Mouse (Mus musculus): ENCODE results near the gene Rbpj.

The Rbpj gene

DNA sequence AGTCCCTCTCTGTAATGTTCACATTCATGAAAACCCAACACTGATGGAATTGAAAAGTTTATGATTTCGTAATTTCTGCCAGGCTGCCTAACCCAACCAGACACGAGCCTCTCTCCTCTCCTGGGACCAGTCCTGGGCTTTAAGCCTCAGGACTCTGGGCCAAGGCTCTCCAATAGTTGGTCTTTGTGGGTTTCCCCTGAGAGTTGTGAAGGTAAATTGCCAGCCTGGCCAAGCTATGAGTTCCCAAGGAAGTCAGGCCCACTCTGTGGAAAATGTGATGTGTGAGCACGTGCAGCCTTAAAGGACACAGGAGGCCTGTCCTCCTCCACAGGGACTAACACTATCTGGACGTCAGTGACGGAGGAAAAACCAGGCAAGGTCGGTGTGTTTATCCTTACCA is 85.4 kb downstream of the Rbpj start:
- no peak for DNase-seq (ENCODE audit: low read depth)

DNA sequence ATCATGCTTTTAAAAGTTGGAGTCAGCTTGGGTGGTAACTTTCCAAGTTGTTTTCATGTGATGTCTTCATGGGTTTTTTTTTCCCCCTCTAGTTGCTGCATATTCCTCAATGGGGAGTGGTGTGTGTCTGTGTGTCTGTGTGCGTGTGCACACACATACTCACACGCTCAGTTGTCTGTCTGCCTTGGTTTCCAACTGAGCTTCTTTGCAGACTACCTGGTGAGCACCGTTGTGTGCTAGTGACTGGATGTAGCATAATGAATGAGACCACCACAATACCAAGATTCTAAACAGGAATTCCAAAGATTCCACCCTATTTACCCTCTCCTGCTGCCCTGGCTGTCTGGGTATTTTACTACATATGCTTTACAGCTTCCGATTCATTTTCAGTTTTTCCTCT is 86.0 kb downstream of the Rbpj start:
- no peak for DNase-seq (ENCODE audit: low read depth)

DNA sequence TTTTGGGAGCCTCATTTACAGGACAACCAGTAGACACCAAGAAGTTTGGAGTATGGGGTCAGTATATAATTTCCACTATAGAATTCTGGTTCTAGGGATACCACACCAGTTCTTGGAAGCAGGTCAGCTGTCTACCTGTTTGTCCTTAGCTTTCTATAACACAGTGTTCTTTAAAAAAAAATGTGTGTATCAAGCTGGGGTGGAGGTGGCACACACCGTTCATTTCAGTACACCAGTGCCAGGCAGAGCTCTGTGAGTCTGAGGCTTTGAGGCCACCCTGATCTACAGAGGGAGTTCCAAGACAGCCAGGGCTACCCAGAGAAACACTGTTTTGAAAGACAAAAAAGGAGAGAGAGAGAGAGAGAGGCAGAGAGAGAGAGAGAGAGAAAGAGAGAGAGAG is 87.3 kb downstream of the Rbpj start:
- DNase-seq (ENCODE audit: low read depth), result no peak

DNA sequence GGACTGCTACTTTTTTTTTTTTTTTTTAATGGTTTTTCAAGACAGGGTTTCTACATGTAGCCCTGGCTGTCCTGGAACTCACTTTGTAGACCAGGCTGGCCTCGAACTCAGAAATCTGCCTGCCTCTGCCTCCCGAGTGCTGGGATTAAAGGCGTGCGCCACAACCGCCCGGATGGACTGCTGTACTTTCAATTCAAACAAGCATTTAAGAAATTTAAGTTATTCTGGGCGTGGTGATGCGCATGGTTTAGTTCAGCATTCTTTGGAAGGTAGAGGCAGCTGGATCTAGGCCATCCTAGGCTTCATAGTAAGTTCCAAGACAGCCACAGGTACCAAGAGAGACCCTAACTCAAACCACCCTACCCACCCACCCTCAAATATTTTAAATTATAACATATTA is 88.2 kb downstream of the Rbpj start:
- no peak for DNase-seq (ENCODE audit: low read depth)

DNA sequence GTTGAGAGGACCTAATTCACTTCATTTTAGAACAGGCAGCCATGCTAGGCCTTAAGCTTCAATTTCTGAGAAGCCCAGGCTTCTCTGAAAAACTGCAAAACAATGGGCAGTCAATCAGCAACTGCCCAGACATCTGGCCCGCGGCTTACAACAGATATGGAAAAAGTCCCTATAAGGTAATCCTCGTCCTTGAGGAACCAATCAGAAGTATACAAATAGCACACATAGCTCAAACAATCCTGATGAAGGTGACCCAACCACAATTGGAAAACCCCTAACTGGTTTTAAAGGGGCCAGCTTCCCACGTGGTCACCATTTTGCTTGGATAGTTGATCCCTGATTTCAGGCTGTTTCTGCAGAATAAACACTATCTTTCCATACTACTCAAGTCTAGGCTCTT is 89.0 kb downstream of the Rbpj start:
- no peak for DNase-seq (ENCODE audit: low read depth)

DNA sequence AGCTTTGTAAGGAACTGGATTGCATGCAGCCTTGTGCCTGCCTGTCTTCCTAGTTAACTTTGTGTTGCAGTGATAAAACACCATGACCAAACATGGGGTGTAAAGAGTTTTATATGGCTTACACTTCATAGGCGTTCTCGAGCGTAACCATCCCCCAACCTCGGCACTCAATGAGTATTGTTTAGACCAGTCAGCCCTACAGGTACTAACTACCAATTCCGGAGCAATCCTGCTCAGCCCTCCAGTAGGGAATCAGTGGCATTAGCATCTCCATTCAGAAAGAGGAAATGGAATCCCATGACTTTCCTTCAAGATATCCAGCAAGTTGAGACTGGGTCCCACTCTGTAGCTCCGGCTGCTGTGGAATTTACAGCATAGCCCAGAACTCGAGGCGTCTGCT is 89.5 kb downstream of the Rbpj start:
- DNase-seq (ENCODE audit: low read depth), result no peak

DNA sequence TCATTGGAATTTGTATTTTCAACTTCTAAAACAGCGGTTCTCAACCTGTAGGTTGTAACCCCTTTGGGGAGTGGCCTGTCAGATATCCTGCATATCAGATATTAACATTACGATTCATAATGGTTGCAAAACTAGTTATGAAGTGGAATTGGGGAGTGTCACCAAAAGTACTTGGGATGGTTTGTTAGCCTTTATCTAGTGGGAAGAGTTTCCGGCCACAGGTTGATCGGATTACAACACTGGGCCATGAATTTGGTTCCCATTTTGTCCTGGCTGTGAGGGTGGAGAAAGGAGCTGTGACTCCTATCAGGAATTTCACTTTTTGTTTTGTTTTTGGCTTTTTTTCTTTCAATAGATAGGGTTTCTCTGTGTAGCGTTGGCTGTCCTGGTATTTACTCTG is 90.0 kb downstream of the Rbpj start:
- no peak for DNase-seq (ENCODE audit: low read depth)

DNA sequence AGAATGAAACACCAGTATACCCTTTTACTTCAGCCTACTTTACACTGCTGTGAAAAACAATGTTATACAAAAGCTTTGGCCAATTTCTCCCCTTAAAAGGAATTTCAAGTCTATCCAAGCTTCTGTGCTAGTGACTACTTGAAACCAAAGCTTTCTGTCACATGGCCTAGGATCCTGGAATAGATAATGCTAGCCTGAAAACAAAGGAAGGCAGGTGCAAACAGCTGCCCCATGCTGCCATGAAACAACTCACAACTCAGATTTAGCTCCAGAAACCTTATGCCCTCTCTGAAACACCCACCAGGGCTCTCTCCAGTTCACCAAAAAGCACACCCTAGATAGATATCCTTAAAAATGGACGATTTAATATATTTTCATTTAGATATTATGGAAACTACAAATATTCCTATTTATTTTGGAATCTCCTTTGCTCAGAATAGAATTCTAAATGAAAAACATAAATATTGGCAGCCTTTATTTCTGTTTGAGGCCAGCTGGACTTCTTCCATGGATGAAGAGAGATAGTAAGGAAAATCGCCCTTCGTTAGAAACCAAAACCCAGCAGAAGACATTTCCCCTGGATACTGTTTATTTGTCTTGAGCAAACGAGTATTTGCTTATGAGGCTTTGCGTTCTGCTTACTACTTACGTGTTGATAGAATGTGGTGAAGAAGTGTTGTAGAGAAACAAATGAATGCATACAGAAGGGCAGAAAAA is 91.8 kb downstream of the Rbpj start:
- DNase-seq (ENCODE audit: low read depth), result no peak

DNA sequence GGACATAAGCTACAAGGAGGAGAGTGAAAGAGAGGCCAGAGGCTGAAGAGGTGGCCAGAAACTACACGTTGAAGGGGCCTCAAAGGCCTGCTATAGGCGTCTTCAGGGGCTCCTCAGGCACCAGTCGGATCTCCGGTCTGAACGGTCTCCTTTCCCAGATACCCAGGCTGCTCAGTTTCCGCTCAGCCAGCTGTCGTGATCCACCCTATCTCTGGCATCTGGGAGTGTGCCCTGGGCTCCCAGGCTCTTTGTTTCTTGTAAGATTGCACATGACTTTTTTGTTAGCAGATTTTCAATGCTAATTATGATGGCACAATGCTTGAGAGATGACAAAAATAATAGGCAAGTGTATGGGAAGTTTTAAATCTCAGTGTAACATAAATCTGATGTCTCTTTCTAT is 95.2 kb downstream of the Rbpj start:
- DNase-seq (ENCODE audit: low read depth), result no peak

DNA sequence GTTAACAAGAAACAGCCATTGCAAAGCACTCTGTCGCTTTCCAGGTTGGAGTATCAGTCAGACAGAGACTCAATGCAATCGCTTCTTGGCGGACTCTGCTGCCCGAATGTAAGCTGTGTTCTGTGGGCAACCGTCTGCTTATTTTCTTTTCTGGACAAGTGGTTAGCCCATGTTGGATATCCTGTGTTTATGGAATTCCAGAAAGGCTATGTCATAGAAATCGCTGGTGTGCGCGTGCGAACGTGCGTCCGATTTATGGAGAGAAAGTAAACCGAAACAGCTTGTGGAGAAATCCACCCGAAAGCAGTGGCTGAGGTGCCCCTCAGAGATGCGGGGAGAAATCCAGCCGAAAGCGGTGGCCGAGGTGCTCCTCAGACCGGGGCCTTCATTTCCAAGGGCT is 98.4 kb downstream of the Rbpj start:
- DNase-seq (ENCODE audit: low read depth), result no peak

DNA sequence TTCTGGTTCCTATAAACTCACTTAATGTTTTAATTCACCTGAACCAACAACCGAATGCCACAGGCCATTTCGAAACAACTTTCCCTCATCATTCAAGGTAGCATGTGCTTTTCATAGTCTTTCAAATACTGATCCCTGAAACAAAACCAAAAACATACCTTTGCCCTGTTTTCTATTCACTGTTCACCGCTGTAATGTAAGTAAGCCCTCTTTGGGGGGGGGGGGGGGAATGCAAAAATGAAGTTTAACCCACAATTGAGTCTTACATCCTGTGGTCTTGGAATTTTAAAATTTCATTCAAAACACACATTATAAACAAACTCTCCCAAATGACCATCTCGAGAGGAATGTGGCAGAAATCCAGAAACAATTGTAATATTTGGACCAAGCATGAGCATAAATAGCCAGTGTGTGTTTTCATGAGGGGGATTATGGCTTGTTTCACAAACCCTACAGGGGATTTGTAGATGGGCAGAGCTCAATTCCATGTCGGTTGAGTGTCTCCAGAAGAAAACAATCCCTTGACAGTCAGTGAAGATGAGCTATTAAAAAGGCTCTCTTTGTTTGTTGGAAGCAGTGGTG is 99.4 kb downstream of the Rbpj start:
- DNase-seq (ENCODE audit: low read depth), result no peak

DNA sequence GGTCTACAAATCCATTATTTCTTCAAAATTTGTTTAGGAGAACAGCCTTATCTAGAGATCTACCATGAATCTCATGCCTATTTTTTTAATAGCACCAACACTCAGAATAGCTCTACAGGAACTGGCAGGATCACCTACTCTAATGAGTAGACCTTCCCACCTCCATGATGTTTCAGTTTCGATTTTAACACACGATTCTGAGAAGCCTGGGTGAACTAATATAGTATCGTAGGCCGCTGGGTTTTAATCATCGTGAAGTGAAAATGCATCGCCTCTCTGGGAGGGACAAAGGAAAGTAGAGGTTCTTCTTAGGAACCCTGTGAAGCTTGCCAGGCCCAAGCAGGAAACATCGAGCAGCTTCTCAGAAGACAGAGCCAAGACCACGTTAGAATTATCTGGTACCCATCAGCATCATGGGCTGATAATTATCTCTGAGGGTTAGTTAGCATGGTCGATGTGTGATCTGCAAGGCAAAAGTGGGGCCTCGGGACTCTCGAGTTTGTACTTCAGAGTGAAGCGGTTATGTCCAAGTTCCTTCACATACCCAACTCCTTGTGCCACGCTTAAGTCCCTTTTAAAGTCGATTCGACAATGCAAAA is 100.6 kb downstream of the Rbpj start:
- peak; percentile 84 for DNase-seq (ENCODE audit: low read depth)

DNA sequence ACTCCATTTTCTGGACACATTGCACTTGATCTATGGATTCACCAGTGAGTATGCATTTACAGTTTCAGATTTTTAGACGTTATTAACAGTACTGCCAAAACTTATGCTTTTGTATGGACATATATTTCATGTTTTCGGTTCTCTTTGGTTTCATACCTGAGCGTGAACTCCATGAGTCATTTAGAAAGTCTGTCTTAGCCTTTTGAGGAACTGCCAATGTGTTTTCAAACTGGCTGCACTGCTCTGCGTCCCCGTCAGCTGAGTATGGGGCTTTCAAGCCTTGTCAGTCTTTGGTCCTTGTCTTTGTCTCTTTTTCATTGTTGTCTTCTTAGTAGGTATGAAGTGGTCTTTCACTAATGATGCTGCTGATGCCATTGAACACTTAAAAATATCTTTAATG is 106.5 kb downstream of the Rbpj start:
- peak; percentile 58 for DNase-seq (ENCODE audit: low read depth)

DNA sequence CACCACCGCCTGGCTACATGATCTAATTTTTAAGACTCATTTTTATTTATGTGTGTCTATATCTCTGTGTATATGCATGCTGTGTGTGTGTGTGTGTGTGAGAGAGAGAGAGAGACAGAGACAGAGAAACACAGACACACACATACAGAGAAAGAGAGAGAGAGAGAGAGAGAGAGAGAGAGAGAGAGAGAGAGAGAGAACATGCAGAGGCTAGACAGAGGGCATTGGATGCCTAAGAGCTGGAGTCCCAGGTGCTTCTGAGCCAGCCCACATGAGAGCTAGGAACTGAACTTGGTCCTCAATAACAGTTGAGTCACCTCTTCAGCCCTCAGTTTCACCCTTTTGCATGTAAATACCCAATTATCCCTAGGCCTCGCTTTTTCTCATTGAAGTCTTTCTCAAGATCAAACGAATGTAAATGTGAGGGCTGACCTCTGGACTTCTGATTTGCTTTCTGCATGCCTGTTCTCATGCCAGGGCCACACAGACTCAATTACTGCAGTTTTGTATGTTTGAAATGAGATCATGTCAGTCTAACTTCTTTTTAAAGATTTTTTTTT is 109.0 kb downstream of the Rbpj start:
- no peak for DNase-seq (ENCODE audit: low read depth)

DNA sequence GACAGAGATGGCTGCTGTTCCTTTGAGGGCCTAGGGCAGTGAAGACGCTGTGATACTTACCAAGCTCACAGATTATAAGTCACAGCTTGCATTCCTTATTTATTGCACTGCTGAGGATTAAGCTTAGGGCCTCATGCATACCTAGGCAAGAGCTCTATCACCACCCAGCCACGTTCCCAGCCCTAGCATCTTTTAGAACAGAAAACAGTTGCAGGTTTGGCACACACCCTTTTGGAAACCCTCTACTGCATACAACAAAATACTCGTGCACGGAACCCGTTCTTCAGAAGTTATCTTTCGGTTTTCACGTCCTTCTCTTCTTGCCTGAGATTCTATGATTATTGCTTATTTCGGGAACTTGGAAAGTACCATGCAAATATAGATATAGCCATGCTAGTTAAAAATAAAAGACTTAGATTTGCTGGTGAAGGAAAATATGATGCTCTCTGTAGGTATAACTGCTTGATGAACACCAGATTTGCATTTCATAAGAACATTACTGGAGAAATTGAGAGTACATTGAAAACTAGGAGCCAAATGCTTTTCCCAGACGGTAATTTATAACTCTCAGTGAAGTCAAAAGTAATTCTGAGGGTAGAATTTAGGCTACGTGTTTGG is 111.4 kb downstream of the Rbpj start:
- no peak for DNase-seq (ENCODE audit: low read depth)

DNA sequence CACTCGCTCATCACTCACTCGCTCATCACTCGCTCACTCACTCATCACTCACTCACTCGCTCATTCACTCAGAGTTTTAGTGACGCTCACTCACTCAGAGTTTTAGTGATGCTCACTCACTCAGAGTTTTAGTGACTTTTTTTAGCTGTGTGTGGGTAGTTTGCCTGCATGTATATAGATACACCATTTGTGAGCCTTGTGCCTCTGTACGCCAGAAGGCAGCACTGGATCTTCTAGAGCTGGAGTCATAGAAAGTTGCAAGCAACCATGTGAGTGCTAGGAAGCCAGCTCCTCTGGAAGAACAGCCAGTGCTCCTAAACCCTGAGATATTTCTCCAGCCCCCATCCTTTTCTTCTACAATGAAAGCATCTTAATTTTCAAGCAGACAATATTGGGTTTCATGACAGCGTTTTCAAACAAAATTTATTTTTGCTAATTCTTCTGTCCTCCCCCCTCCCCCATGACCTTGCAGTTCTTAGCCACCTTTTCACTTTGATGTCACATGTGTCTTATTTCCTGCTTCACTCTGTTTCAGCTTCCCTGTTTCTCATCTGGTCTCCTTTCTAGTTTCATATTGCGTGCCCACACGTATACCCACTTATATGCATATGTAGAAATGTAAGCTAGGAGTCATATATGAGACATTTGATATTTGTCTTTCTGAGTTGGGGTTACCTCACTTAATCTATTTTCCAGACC is 118.3 kb downstream of the Rbpj start:
- peak; percentile 37 for DNase-seq (ENCODE audit: low read depth)

DNA sequence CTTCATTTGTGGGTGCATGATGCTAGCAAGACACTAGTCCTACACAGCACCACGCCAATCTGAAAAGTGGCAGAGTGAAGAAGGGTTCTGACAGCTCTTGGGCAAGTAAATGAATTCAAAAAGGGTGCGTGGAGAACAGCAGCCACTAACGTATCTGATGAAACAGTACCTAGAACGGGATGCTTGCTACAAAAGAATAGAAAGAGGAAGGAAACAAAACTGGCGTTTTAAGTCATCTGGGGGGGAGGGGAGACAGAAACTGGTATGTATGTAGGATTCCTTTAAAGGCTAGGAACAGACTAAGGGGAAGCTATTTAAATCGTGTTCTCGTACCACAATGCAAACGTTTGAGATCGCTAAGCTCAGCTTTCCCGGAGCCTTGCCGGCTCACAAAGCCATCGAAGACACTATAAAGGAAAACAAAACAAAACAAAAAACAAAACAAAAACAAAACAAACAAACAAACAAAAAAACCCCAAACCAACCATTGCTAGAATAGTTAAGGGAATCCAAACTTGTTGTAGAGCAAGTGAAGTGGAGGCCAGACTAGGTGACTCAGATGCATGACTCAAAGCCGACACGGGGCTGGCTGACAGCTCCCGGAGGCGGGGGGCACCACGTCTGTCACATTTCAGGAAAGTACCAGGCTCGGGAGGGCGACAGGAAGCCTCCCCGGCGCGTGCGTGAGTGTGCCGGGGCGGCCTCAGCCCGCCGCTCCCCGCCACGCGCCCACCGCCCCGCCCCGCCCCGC is 122.6 kb downstream of the Rbpj start:
- peak; percentile 87 for DNase-seq (ENCODE audit: low read depth)

DNA sequence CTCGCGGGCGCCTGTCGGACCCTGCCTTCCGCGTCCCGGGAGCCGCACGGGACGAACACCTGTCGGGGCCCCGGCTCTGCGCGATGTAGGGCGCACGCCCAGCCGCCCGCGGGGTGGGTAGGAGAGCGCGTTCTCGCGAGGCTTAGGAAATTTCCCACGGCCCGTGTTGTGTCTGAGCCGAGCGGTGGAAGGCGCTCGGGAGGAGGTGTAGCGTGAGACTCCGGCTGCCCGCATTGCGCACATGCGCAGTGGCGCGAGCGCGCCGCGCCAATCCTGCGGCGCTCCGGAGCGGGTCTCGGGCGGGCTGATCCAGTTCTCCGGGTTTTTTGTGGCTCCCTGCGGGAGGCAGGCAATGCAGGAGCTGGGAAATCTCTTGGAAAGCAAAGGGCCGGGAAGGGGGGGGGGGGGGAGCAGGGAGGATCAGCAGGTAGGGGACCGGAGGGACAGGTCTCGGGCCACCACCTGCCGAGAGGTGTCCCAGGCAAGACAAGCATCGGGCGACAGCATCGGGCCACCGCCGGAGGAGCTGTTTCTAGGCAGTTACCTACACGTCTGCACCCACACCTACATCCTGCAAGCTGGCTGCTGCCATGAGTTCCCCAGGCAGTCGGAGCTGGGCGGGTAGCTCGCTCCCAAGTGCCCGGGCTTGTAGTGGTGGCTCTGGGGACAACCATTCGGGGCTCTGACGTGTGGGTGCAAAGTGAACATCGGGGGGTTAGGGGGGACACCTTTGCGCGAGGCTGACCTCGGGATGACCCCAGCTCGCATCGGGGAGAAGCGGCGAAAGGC is 123.4 kb downstream of the Rbpj start:
- peak; percentile 95 for DNase-seq (ENCODE audit: low read depth)

DNA sequence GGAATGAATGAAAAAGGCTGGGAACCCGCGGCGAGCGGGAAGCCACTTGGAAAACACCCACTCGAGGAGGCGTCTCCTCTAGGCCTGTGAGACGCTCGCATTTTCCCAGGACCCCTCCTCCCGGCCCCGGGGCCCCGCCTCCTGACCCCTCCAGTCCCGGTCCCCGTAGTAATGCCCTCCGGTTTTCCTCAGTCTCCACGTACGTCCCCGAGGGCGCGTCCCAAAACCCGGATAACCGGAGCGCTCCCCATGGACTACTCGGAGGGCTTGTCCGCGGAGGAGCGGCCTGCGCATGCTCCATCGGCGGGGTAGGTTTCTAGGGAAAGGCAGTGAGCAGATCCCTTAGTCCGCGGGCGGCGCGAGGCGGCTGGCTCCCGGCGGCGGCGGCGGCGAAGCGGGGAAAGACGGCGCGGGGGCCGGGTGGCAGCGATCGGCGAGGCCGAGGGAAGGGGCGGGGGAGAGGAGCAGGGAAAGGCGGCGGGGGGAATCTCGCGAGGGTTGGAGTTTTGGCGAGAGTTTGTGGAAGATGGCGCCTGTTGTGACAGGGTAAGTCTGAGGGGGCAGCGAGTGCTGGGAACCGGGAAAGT is 124.3 kb downstream of the Rbpj start:
- DNase-seq (ENCODE audit: low read depth), result peak; percentile 96

DNA sequence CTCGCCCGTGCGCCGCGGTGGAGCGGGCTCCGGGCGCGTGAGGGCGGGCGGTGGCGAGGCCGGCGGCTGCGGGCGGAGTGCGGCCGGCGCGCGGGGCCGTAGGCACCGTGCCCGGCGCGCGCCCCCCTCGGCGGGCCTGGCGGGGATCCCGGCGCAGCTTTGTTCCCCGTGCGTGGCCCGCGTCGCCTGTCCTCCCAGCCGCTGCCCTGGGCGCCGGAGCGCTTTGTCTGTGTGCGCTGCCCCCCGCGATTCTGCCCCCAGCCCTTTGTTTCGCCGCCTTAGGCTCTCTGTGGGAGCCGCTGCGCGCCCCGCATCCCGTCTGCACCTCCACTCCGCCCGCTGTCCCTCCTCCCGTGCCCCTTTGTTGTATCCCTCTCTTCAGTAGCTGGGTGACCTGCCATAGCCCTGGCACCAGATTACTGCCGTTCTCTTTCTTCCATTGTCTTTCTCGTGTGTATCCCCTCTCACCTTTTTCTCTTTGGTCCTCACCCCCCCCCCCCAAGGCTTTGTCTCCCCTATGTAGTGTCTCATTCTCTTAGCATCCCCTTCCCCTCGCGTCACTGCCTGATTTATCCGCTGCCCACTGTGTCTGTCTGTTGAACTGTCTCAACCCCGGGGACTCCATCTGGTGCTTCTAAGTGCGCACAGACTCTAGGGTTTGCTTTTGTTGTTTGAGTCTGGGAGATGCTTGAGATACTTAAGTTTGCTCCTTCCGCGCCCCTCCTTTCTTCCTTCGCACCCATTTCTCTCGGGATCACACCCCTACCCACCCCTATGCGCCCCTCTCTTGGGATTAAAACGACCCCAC is 125.1 kb downstream of the Rbpj start:
- peak; percentile 65 for DNase-seq (ENCODE audit: low read depth)

Measured in induced T-regulatory cell, adult 2 months (primary cell).